Mouse (Mus musculus) embryonic facial prominence, embryonic 14.5 days (tissue): Measurements from ENCODE around the gene Myo9b. TPM values are rescaled to one million over a fixed set of nuclear protein-coding genes. Genes with fewer than 3 reads are reported as not detected.
A peak's percentile ranks its signal among the peaks of the same experiment; 100 is the strongest.

ENCODE experiments used
- ATAC-seq: fragments of 200-750 bp; cut with Nextera tagmentation; 2 replicates; pipeline ENCODE4 v1.8.0; 2017; ENCODE audit warnings: low read depth, moderate number of reproducible peaks, moderate TSS enrichment
- DNase-seq: peaks from one replicate; pipeline ENCODE4 v3.0.0-alpha.2; 2015; ENCODE audit warnings: low spot score
- H3K27ac ChIP-seq: fragments of 300-500 bp; sonication (generic); replicated peaks from 2 replicates; pipeline ENCODE4 v1.5.1; 2014; ENCODE audit warnings: low read depth, mild to moderate bottlenecking, low read length, moderate library complexity
- H3K27me3 ChIP-seq: fragments of 300-500 bp; sonication (generic); replicated peaks from 2 replicates; pipeline ENCODE4 v1.6.1; 2014; ENCODE audit warnings: low read length; ENCODE audit not compliant: control insufficient read depth, insufficient read depth
- H3K36me3 ChIP-seq: fragments of 300-500 bp; sonication (generic); 2 replicates; pipeline ENCODE4 v1.6.1; 2014; ENCODE audit warnings: low read length, mixed read lengths; ENCODE audit not compliant: control insufficient read depth, insufficient read depth
- H3K4me1 ChIP-seq: fragments of 300-500 bp; sonication (generic); 2 replicates; pipeline ENCODE4 v1.6.1; 2014; ENCODE audit warnings: antibody characterized with exemption, low read length; ENCODE audit not compliant: control insufficient read depth, insufficient read depth
- H3K4me2 ChIP-seq: fragments of 300-500 bp; sonication (generic); 2 replicates; pipeline ENCODE4 v1.6.1; 2014; ENCODE audit warnings: low read depth, mild to moderate bottlenecking, low read length, moderate library complexity, mixed read lengths
- H3K4me3 ChIP-seq: fragments of 300-500 bp; sonication (generic); 2 replicates; pipeline ENCODE4 v1.5.1; 2014; ENCODE audit warnings: low read depth, mild to moderate bottlenecking, low read length
- H3K9ac ChIP-seq: fragments of 300-500 bp; sonication (generic); 2 replicates; pipeline ENCODE4 v1.6.1; 2014; ENCODE audit warnings: low read depth, mild to moderate bottlenecking, low read length, moderate library complexity, mixed read lengths
- H3K9me3 ChIP-seq: fragments of 300-500 bp; sonication (generic); 2 replicates; pipeline ENCODE4 v1.6.1; 2016; ENCODE audit warnings: low read length; ENCODE audit not compliant: control insufficient read depth
- WGBS: fragments of 180-500 bp; shearing (Covaris S2); extraction: QIAGEN DNeasy Blood & Tissue Kit; methylation state at CpG from one replicate; pipeline ENCODE4 v1.1.7; 2014; 5-methylcytosine and 5-hydroxymethylcytosine counted together
- polyA plus RNA-seq: library from polyadenylated mRNA; unstranded; fragments of >200 nt; fragmentation: Nextera tagmentation; extraction: Ambion mirVana; gene quantifications from 2 replicates; pipeline ENCODE4 v1.2.1, GENCODE M21; 2014

Myo9b gene
- polyA plus RNA-seq, 1 experiment from 2014 or later: 24.1 TPM

- Histone ChIP-seq H3K36me3 (peaks cover 18% of the 10 kb centered on the region; the same call in 1 of the 2 replicates), H3K9ac (no peak overlapping the region), H3K4me3 (no peak overlapping the region), H3K4me2 (no peak overlapping the region), H3K9me3 (no peaks in the 10 kb centered on the region), H3K27me3 (no peaks in the 10 kb centered on the region), H3K4me1 (no peaks in the 10 kb centered on the region), H3K27ac (no peak overlapping the region)
- 100% methylated on average over 1 of the region's 1 CpGs for WGBS
- DNase-seq (no peak), ATAC-seq (no peak)
Observed at GRCm38 (mm10) chr8:71302788-71303187, 30.3 kb downstream of the Myo9b start.

- no peaks in the 10 kb centered on the region for H3K9me3 ChIP-seq
- 0 out of 2 replicates have a peak, but pooled peaks have one; percentile 37 for ATAC-seq
- peak; percentile 39 for DNase-seq
- H3K27ac ChIP-seq: no peak overlapping the region
- no peak overlapping the region for H3K4me3 ChIP-seq
- 93% methylated on average over 1 of the region's 1 CpGs for WGBS
- no peak overlapping the region for H3K9ac ChIP-seq
- no peak overlapping the region for H3K4me2 ChIP-seq
- H3K27me3 ChIP-seq: no peaks in the 10 kb centered on the region
- H3K4me1 ChIP-seq: no peaks in the 10 kb centered on the region
- 0 out of 2 replicates have a peak, but pooled peaks cover 11% of the 10 kb centered on the region for H3K36me3 ChIP-seq
Observed at GRCm38 (mm10) chr8:71303632-71304031, 31.1 kb downstream of the Myo9b start.

- no peak for DNase-seq
- Histone ChIP-seq H3K4me3 (no peak overlapping the region), H3K4me2 (no peak overlapping the region), H3K27ac (no peak overlapping the region), H3K36me3 (0 out of 2 replicates have a peak, but pooled peaks cover 9% of the 10 kb centered on the region), H3K27me3 (no peaks in the 10 kb centered on the region), H3K9ac (no peak overlapping the region), H3K4me1 (no peaks in the 10 kb centered on the region), H3K9me3 (no peaks in the 10 kb centered on the region)
- WGBS: 67% methylated on average over 1 of the region's 1 CpGs
- no peak for ATAC-seq
Observed at GRCm38 (mm10) chr8:71305988-71306387, 33.5 kb downstream of the Myo9b start.

GRCm38 (mm10) chr8:71307371-71307770 lies 34.9 kb downstream of the Myo9b start:
- no peaks in the 10 kb centered on the region for H3K9me3 ChIP-seq
- no peak overlapping the region for H3K4me3 ChIP-seq
- H3K9ac ChIP-seq: no peak overlapping the region
- H3K4me2 ChIP-seq: no peak overlapping the region
- 67% methylated on average over 1 of the region's 1 CpGs for WGBS
- DNase-seq: no peak
- no peaks in the 10 kb centered on the region for H3K27me3 ChIP-seq
- no peak for ATAC-seq
- H3K27ac ChIP-seq: no peak overlapping the region
- 0 out of 2 replicates have a peak, but pooled peaks cover 8% of the 10 kb centered on the region for H3K36me3 ChIP-seq
- peaks cover 2% of the 10 kb centered on the region; the same call in 1 of the 2 replicates for H3K4me1 ChIP-seq

GRCm38 (mm10) chr8:71307913-71308312 lies 35.4 kb downstream of the Myo9b start:
- 83% methylated on average over 4 of the region's 4 CpGs for WGBS
- Histone ChIP-seq H3K4me2 (no peak overlapping the region), H3K4me3 (no peak overlapping the region)

GRCm38 (mm10) chr8:71310446-71310845 lies 37.9 kb downstream of the Myo9b start:
- Histone ChIP-seq H3K27ac (no peak overlapping the region), H3K9ac (no peak overlapping the region), H3K4me3 (no peak overlapping the region), H3K27me3 (no peaks in the 10 kb centered on the region), H3K36me3 (0 out of 2 replicates have a peak, but pooled peaks cover 5% of the 10 kb centered on the region), H3K4me1 (peaks cover 4% of the 10 kb centered on the region), H3K9me3 (no peaks in the 10 kb centered on the region), H3K4me2 (no peak overlapping the region)
- DNase-seq (peak; percentile 5), ATAC-seq (no peak)
- 77% methylated on average over 6 of the region's 6 CpGs for WGBS

More at GRCm38 (mm10) chr8:71307913-71308312, 35.4 kb downstream of the Myo9b start:
- 0 out of 2 replicates have a peak, but pooled peaks cover 5% of the 10 kb centered on the region for H3K36me3 ChIP-seq
- H3K27ac ChIP-seq: no peak overlapping the region
- H3K27me3 ChIP-seq: no peaks in the 10 kb centered on the region
- no peak overlapping the region for H3K9ac ChIP-seq
- no peak for DNase-seq
- no peak for ATAC-seq
- no peaks in the 10 kb centered on the region for H3K9me3 ChIP-seq
- peaks cover 4% of the 10 kb centered on the region for H3K4me1 ChIP-seq

GRCm38 (mm10) chr8:71312700-71313099 lies 40.2 kb downstream of the Myo9b start:
- WGBS: 29% methylated on average over 1 of the region's 1 CpGs
- ATAC-seq (peak; percentile 73), DNase-seq (peak; percentile 67)
- Histone ChIP-seq H3K36me3 (0 out of 2 replicates have a peak, but pooled peaks cover 8% of the 10 kb centered on the region), H3K4me2 (no peak overlapping the region), H3K9ac (no peak overlapping the region), H3K4me3 (no peak overlapping the region), H3K27ac (0 out of 2 replicates have a peak overlapping the region, but pooled peaks have one; percentile 28), H3K27me3 (no peaks in the 10 kb centered on the region), H3K4me1 (peaks cover 4% of the 10 kb centered on the region), H3K9me3 (no peaks in the 10 kb centered on the region)

- Histone ChIP-seq H3K4me3 (no peak overlapping the region), H3K27ac (no peak overlapping the region), H3K9ac (no peak overlapping the region), H3K4me2 (no peak overlapping the region), H3K36me3 (0 out of 2 replicates have a peak, but pooled peaks cover 8% of the 10 kb centered on the region), H3K27me3 (no peaks in the 10 kb centered on the region), H3K4me1 (peaks cover 4% of the 10 kb centered on the region), H3K9me3 (no peaks in the 10 kb centered on the region)
- 92% methylated on average over 2 of the region's 2 CpGs for WGBS
- DNase-seq: no peak
- no peak for ATAC-seq
Observed at GRCm38 (mm10) chr8:71313951-71314350, 41.4 kb downstream of the Myo9b start.

- WGBS: 91% methylated on average over 5 of the region's 5 CpGs
Observed at GRCm38 (mm10) chr8:71315972-71316371, 43.5 kb downstream of the Myo9b start.

More at GRCm38 (mm10) chr8:71315972-71316371, 43.5 kb downstream of the Myo9b start:
- DNase-seq (no peak), ATAC-seq (no peak)
- H3K27me3 ChIP-seq: no peaks in the 10 kb centered on the region
- H3K9me3 ChIP-seq: no peaks in the 10 kb centered on the region
- H3K27ac ChIP-seq: no peak overlapping the region
- H3K4me1 ChIP-seq: peaks cover 4% of the 10 kb centered on the region
- no peak overlapping the region for H3K4me3 ChIP-seq
- H3K9ac ChIP-seq: no peak overlapping the region
- 0 out of 2 replicates have a peak, but pooled peaks cover 8% of the 10 kb centered on the region for H3K36me3 ChIP-seq
- no peak overlapping the region for H3K4me2 ChIP-seq
